Mouse (Mus musculus): ENCODE results near the gene Tmprss6. TPM values are rescaled to one million over a fixed set of nuclear protein-coding genes. Genes with fewer than 3 reads are reported as not detected.

Gene Tmprss6
- polyA plus RNA-seq, 1 experiment from 2014 or later, result 0.52 TPM

DNA sequence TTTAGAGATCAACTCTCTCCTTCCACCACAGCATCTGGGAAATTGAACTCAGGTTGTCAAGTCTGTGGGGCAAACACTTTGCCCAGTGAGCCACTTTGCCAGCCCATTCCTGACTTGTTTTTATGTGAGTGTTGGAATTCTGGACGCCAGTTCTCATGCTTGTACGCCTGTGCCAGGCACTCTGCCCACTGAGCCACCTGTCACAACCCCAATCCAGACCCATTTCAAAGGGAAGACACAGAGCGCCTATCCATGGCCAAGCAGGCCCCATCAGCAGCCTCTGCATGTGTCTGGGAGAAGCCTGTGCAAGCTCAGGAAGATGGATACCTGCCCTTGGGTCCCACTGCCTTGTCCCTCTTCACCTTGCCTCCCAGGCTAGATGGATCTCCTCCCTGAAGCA, 22.9 kb upstream of the Tmprss6 start:
- WGBS, result 82% methylated on average over 3 of the region's 3 CpGs
- no peaks in the 10 kb centered on the region for H3K9me3 ChIP-seq (ENCODE audit: control insufficient read depth, low read depth, low read length)
- H3K36me3 ChIP-seq (ENCODE audit: control insufficient read depth, insufficient read depth, low read length), result no peaks in the 10 kb centered on the region
- ATAC-seq (ENCODE audit: insufficient number of reproducible peaks, insufficient read depth, low FRiP score, low read depth), result no peak
- no peak overlapping the region for H3K4me3 ChIP-seq (ENCODE audit: low read depth, low read length)
- no peak overlapping the region for H3K27ac ChIP-seq (ENCODE audit: low read length)
- H3K9ac ChIP-seq (replicated peaks; ENCODE audit: low read depth, low read length), result no peak overlapping the region
- no peaks in the 10 kb centered on the region for H3K4me1 ChIP-seq (ENCODE audit: control insufficient read depth, insufficient read depth, low read length)
- H3K4me2 ChIP-seq (replicated peaks; ENCODE audit: low read depth, low read length), result no peak overlapping the region
- no peaks in the 10 kb centered on the region for H3K27me3 ChIP-seq (ENCODE audit: control insufficient read depth, insufficient read depth, low read length)

DNA sequence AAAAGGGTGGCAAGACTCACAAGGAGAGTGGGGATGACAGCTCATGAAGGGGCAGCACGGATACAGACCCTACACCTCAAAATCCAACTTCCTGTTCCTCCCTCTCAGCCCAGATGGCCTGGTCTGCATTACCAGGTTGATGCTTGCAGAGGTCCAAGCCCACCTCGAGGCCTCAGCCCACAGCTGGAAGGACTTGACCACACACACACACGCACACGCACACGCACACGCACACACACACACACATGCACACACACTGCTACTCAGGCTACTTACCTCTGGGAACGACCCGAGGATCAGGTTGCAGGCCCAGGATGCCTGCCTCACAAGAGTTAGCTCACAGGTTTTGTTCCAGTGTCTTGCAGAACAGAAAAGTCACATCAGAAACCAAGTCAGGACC, 21.5 kb upstream of the Tmprss6 start:
- no peaks in the 10 kb centered on the region for H3K36me3 ChIP-seq (ENCODE audit: control insufficient read depth, insufficient read depth, low read length)
- no peak overlapping the region for H3K4me2 ChIP-seq (replicated peaks; ENCODE audit: low read depth, low read length)
- no peak overlapping the region for H3K4me3 ChIP-seq (ENCODE audit: low read depth, low read length)
- no peaks in the 10 kb centered on the region for H3K9me3 ChIP-seq (ENCODE audit: control insufficient read depth, low read depth, low read length)
- H3K9ac ChIP-seq (replicated peaks; ENCODE audit: low read depth, low read length), result no peak overlapping the region
- no peak for ATAC-seq (ENCODE audit: insufficient number of reproducible peaks, insufficient read depth, low FRiP score, low read depth)
- H3K27me3 ChIP-seq (ENCODE audit: control insufficient read depth, insufficient read depth, low read length), result no peaks in the 10 kb centered on the region
- H3K27ac ChIP-seq (ENCODE audit: low read length), result no peak overlapping the region
- 55% methylated on average over 8 of the region's 8 CpGs for WGBS
- no peaks in the 10 kb centered on the region for H3K4me1 ChIP-seq (ENCODE audit: control insufficient read depth, insufficient read depth, low read length)

DNA sequence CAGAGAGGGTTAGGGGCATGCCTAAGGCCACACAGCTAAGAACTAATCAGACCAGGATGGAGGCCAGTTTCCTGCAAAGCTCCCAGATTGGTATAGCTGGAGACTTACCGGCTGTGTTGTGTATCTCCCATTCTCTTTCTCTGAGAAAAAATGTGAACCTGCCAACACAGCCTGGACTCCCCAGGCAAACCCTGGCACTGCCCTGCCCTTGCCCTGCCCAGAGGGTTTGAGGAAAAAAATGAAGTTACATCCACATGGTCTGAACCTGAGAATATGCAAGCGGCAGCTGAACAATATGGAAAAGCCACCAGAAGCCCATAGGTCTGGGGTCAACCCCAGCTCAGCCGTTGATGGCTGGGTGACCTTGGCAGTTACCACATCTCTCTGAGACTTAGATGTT, 20.8 kb upstream of the Tmprss6 start:
- Histone ChIP-seq H3K9ac (replicated peaks; ENCODE audit: low read depth, low read length) (no peak overlapping the region), H3K36me3 (ENCODE audit: control insufficient read depth, insufficient read depth, low read length) (no peaks in the 10 kb centered on the region), H3K27me3 (ENCODE audit: control insufficient read depth, insufficient read depth, low read length) (no peaks in the 10 kb centered on the region), H3K27ac (ENCODE audit: low read length) (no peak overlapping the region), H3K4me3 (ENCODE audit: low read depth, low read length) (no peak overlapping the region), H3K4me2 (replicated peaks; ENCODE audit: low read depth, low read length) (no peak overlapping the region), H3K9me3 (ENCODE audit: control insufficient read depth, low read depth, low read length) (no peaks in the 10 kb centered on the region), H3K4me1 (ENCODE audit: control insufficient read depth, insufficient read depth, low read length) (no peaks in the 10 kb centered on the region)
- 84% methylated on average over 3 of the region's 3 CpGs for WGBS
- no peak for ATAC-seq (ENCODE audit: insufficient number of reproducible peaks, insufficient read depth, low FRiP score, low read depth)

DNA sequence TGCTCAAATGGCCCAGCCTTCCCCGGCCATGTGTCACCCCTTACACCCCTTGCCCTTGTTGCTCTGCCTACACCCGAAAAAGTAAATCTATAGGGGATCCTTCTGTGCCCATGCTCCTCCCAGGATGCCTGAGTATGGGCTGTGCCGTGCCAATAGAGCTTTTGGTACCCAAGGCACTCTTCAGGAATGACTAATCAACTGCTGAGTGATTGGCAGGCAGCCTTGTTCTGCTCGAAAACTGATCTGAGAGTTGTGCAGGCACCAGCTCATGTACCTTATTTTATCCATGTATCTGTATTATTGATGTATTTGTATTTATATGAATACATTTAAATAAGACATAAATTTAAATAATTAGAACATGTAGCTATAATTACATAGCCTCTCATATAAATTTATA, 18.6 kb upstream of the Tmprss6 start:
- no peaks in the 10 kb centered on the region for H3K27me3 ChIP-seq (ENCODE audit: control insufficient read depth, insufficient read depth, low read length)
- H3K4me2 ChIP-seq (replicated peaks; ENCODE audit: low read depth, low read length), result no peak overlapping the region
- no peak overlapping the region for H3K9ac ChIP-seq (replicated peaks; ENCODE audit: low read depth, low read length)
- no peaks in the 10 kb centered on the region for H3K9me3 ChIP-seq (ENCODE audit: control insufficient read depth, low read depth, low read length)
- H3K4me3 ChIP-seq (ENCODE audit: low read depth, low read length), result no peak overlapping the region
- WGBS, result 73% methylated on average over 4 of the region's 4 CpGs
- H3K36me3 ChIP-seq (ENCODE audit: control insufficient read depth, insufficient read depth, low read length), result no peaks in the 10 kb centered on the region
- no peak for ATAC-seq (ENCODE audit: insufficient number of reproducible peaks, insufficient read depth, low FRiP score, low read depth)
- no peak overlapping the region for H3K27ac ChIP-seq (ENCODE audit: low read length)
- no peaks in the 10 kb centered on the region for H3K4me1 ChIP-seq (ENCODE audit: control insufficient read depth, insufficient read depth, low read length)

DNA sequence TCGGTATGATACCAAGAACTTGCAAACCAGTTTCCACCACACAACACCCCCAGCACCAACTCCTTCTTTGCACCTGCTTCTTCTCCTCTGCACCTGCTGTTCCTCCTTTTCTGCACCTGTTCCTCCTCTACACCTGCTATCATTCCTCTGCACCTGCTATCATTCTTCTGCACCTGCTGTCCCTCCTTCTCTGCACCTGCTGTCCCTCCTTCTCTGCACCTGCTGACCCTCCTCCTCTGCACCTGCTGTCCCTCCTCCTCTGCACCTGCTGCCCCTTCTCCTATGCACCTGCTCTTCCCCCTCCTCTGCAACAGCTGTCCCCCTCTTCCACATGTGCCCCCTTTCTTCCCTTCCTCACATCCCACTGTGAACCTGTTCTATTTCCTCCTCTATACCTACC, 18.1 kb upstream of the Tmprss6 start:
- WGBS, result 75% methylated on average over 1 of the region's 1 CpGs

DNA sequence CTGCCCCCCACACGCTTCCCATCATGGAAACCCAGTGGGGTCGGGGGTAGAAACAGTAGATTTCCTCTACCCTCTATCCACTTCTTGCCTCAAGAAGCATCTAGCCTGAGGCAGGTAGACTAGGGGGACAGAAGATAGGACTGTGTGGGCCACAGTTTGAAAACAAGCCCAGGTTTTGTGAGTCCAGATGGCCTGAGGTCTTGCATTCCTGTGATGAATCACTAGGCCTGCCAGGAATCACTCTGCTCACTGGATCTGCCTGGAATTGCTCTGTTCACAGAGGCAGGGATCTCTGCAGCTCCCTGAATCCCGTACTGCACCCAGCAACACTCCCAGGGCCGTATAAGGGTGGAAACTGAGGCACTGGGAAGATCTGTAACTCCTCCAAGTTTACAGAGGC, 14.9 kb upstream of the Tmprss6 start:
- no peak overlapping the region for H3K4me2 ChIP-seq (replicated peaks; ENCODE audit: low read depth, low read length)
- 0 out of 2 replicates have a peak, but pooled peaks cover 2% of the 10 kb centered on the region for H3K4me1 ChIP-seq (ENCODE audit: control insufficient read depth, insufficient read depth, low read length)
- 72% methylated on average over 4 of the region's 4 CpGs for WGBS
- H3K9ac ChIP-seq (replicated peaks; ENCODE audit: low read depth, low read length), result no peak overlapping the region
- H3K9me3 ChIP-seq (ENCODE audit: control insufficient read depth, low read depth, low read length), result no peaks in the 10 kb centered on the region
- no peaks in the 10 kb centered on the region for H3K36me3 ChIP-seq (ENCODE audit: control insufficient read depth, insufficient read depth, low read length)
- no peaks in the 10 kb centered on the region for H3K27me3 ChIP-seq (ENCODE audit: control insufficient read depth, insufficient read depth, low read length)
- no peak overlapping the region for H3K27ac ChIP-seq (ENCODE audit: low read length)
- no peak overlapping the region for H3K4me3 ChIP-seq (ENCODE audit: low read depth, low read length)
- ATAC-seq (ENCODE audit: insufficient number of reproducible peaks, insufficient read depth, low FRiP score, low read depth), result no peak

More for the DNA sequence above, 18.1 kb upstream of the Tmprss6 start:
- Histone ChIP-seq H3K4me3 (ENCODE audit: low read depth, low read length) (no peak overlapping the region), H3K9me3 (ENCODE audit: control insufficient read depth, low read depth, low read length) (no peaks in the 10 kb centered on the region), H3K4me2 (replicated peaks; ENCODE audit: low read depth, low read length) (no peak overlapping the region), H3K4me1 (ENCODE audit: control insufficient read depth, insufficient read depth, low read length) (no peaks in the 10 kb centered on the region), H3K27me3 (ENCODE audit: control insufficient read depth, insufficient read depth, low read length) (no peaks in the 10 kb centered on the region), H3K9ac (replicated peaks; ENCODE audit: low read depth, low read length) (no peak overlapping the region), H3K36me3 (ENCODE audit: control insufficient read depth, insufficient read depth, low read length) (no peaks in the 10 kb centered on the region), H3K27ac (ENCODE audit: low read length) (no peak overlapping the region)
- no peak for ATAC-seq (ENCODE audit: insufficient number of reproducible peaks, insufficient read depth, low FRiP score, low read depth)

DNA sequence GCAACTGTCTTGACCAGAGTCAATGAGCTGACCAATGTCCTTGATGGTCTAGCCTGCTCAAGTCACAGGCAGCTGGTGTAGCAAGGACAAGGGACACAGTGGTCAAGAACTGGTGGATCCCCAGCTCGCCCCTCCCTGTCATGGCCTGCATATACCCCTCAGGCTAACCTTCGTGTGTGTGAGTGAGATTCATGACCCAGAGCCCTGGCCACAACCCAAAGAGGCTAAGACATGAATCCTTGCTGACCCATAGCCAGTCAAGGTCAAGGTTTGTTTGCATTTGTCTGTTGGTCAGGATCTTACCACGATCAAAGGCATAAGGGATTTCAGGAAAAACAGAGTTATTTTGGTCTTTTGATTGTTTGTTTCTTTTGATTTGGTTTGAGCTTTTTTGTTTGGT, 14.1 kb upstream of the Tmprss6 start:
- Histone ChIP-seq H3K27me3 (ENCODE audit: control insufficient read depth, insufficient read depth, low read length) (no peaks in the 10 kb centered on the region), H3K9me3 (ENCODE audit: control insufficient read depth, low read depth, low read length) (no peaks in the 10 kb centered on the region), H3K4me1 (ENCODE audit: control insufficient read depth, insufficient read depth, low read length) (0 out of 2 replicates have a peak, but pooled peaks cover 2% of the 10 kb centered on the region), H3K4me3 (ENCODE audit: low read depth, low read length) (no peak overlapping the region), H3K27ac (ENCODE audit: low read length) (no peak overlapping the region), H3K4me2 (replicated peaks; ENCODE audit: low read depth, low read length) (no peak overlapping the region), H3K36me3 (ENCODE audit: control insufficient read depth, insufficient read depth, low read length) (no peaks in the 10 kb centered on the region), H3K9ac (replicated peaks; ENCODE audit: low read depth, low read length) (no peak overlapping the region)
- ATAC-seq (ENCODE audit: insufficient number of reproducible peaks, insufficient read depth, low FRiP score, low read depth), result no peak
- WGBS, result 66% methylated on average over 3 of the region's 3 CpGs

DNA sequence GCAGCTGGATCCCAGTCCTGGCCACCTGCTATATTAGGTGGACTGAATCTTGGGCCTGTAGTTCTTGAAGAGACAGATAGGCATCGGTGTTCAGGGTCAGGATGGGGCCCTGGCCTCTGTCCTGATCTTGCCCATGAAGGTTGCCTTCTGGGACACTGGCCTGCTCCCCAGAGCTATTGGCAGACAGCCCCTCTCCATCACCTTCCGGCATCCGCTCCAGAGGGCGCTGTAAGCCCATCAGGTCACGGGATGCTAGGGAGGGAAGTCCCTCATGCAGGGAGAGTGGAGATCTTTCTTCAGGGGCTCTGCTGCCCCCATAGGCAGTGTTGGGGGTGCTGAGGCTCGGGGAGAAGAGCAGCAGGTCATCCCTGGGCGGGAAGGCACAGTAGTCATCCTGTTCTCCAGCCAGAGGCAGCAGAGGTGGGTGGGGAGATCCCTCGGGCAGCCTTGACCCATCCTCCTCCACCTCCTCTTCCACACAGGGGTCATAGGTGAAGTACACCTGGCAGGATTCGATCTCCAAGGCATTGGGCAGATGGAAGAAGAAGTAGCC, 13.1 kb upstream of the Tmprss6 start:
- Histone ChIP-seq H3K27me3 (ENCODE audit: control insufficient read depth, insufficient read depth, low read length) (no peaks in the 10 kb centered on the region), H3K27ac (ENCODE audit: low read length) (no peak overlapping the region)

DNA sequence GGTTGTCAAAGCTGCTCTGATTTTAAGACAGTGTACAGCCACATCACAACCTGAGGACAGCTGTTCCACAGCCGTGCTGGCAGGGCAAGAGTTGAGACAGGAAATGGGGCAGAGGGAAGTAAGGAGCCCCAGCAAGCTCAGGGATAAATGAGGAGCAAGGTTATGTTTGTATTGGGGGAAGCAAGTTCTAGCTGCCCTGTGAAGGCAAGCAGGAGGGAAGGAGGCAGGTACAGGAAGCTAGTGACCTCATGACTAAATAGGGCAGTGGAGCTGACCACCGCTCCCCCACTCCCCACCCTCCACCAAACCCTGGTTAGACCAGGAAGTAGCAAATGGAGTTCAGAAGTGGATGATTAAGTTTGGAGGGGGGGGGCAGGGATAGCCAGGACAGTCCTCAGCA, 12.6 kb upstream of the Tmprss6 start:
- no peak overlapping the region for H3K27ac ChIP-seq (ENCODE audit: low read length)
- 25% methylated on average over 2 of the region's 2 CpGs for WGBS
- no peak overlapping the region for H3K4me3 ChIP-seq (ENCODE audit: low read depth, low read length)
- H3K9ac ChIP-seq (replicated peaks; ENCODE audit: low read depth, low read length), result no peak overlapping the region
- 0 out of 2 replicates have a peak, but pooled peaks cover 2% of the 10 kb centered on the region for H3K4me1 ChIP-seq (ENCODE audit: control insufficient read depth, insufficient read depth, low read length)
- no peaks in the 10 kb centered on the region for H3K27me3 ChIP-seq (ENCODE audit: control insufficient read depth, insufficient read depth, low read length)
- H3K36me3 ChIP-seq (ENCODE audit: control insufficient read depth, insufficient read depth, low read length), result no peaks in the 10 kb centered on the region
- no peak for ATAC-seq (ENCODE audit: insufficient number of reproducible peaks, insufficient read depth, low FRiP score, low read depth)
- H3K9me3 ChIP-seq (ENCODE audit: control insufficient read depth, low read depth, low read length), result no peaks in the 10 kb centered on the region
- no peak overlapping the region for H3K4me2 ChIP-seq (replicated peaks; ENCODE audit: low read depth, low read length)

More for the DNA sequence above, 13.1 kb upstream of the Tmprss6 start:
- no peak for ATAC-seq (ENCODE audit: insufficient number of reproducible peaks, insufficient read depth, low FRiP score, low read depth)
- H3K9ac ChIP-seq (replicated peaks; ENCODE audit: low read depth, low read length), result no peak overlapping the region
- WGBS, result 53% methylated on average over 9 of the region's 9 CpGs
- no peak overlapping the region for H3K4me2 ChIP-seq (replicated peaks; ENCODE audit: low read depth, low read length)
- no peaks in the 10 kb centered on the region for H3K36me3 ChIP-seq (ENCODE audit: control insufficient read depth, insufficient read depth, low read length)
- no peak overlapping the region for H3K4me3 ChIP-seq (ENCODE audit: low read depth, low read length)
- 0 out of 2 replicates have a peak, but pooled peaks cover 2% of the 10 kb centered on the region for H3K4me1 ChIP-seq (ENCODE audit: control insufficient read depth, insufficient read depth, low read length)
- no peaks in the 10 kb centered on the region for H3K9me3 ChIP-seq (ENCODE audit: control insufficient read depth, low read depth, low read length)
